Mouse (Mus musculus) lung, adult 2 months (tissue): ENCODE results near the gene Uvrag. TPM values are rescaled to one million over a fixed set of nuclear protein-coding genes. Genes with fewer than 3 reads are reported as not detected.

Source experiments
- DNase-seq: peaks from one replicate; pipeline ENCODE4 v3.0.0; 2022
- H3K4me1 ChIP-seq: fragments of 200-500 bp; 2 replicates; pipeline ENCODE4 v1.6.1; 2011; ENCODE audit warnings: low read length; ENCODE audit not compliant: control insufficient read depth, insufficient read depth
- H3K4me3 ChIP-seq: fragments of 200-500 bp; replicated peaks from 2 replicates; pipeline ENCODE3; 2011; ENCODE audit warnings: low read depth, mild to moderate bottlenecking, control low read depth, low read length; ENCODE audit errors: extremely low read depth
- CTCF ChIP-seq: fragments of 200-500 bp; IDR thresholded peaks from 2 replicates; pipeline ENCODE4 v1.5.1; 2011; ENCODE audit warnings: mild to moderate bottlenecking, low read length, control low read depth; ENCODE audit not compliant: insufficient read depth
- POLR2A ChIP-seq: fragments of 200-500 bp; IDR thresholded peaks from 2 replicates; pipeline ENCODE4 v1.6.1; 2011; ENCODE audit warnings: low read depth, mild to moderate bottlenecking, control low read depth, low read length, borderline replicate concordance; ENCODE audit errors: extremely low read depth
- WGBS: fragments of 180-500 bp; shearing (Covaris S2); methylation state at CpG from one replicate; pipeline ENCODE4 v1.1.7; 2018; 5-methylcytosine and 5-hydroxymethylcytosine counted together
- polyA plus RNA-seq: library from polyadenylated mRNA; depleted of rRNA; stranded (reverse); fragments of >200 nt; gene quantifications from 2 replicates; pipeline ENCODE4 v1.2.3, GENCODE M21; 2012

Uvrag gene
- polyA plus RNA-seq, 1 experiment = 35.4 TPM

DNA sequence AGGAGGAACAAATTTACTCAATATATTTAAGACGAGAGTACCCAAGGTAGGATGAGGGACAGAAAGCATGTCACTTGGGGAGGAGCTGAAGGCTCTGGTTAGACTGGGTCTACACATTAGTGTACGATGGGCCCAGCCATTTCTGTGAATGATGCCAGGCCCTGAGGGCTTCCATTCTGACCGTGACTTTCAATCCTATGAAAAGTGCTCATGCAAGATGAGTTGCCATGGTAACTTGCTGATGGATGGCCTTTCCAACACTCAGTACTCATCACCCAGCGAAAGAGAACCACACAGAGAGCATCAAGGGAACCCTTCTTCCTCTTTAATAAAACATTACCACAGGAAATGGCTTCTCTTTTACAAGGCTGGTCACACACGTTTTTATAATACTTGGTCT, 252.1 kb downstream of the Uvrag start:
- WGBS = 70% methylated on average over 5 of the region's 5 CpGs
- no peak for TF ChIP-seq POLR2A
- no peak for TF ChIP-seq CTCF
- no peak for DNase-seq
- H3K4me3 ChIP-seq = no peak overlapping the region
- no peaks in the 10 kb centered on the region; the same call in 1 of the 2 replicates for H3K4me1 ChIP-seq

- WGBS = 81% methylated on average over 22 of the region's 22 CpGs
- Histone ChIP-seq H3K4me1 (no peaks in the 10 kb centered on the region; the same call in 1 of the 2 replicates), H3K4me3 (no peak overlapping the region)
- DNase-seq = no peak
- TF ChIP-seq CTCF (no peak), POLR2A (no peak)
Measured at GRCm38 (mm10) chr7:98887811-98888261, 253.1 kb downstream of the Uvrag start.

DNA sequence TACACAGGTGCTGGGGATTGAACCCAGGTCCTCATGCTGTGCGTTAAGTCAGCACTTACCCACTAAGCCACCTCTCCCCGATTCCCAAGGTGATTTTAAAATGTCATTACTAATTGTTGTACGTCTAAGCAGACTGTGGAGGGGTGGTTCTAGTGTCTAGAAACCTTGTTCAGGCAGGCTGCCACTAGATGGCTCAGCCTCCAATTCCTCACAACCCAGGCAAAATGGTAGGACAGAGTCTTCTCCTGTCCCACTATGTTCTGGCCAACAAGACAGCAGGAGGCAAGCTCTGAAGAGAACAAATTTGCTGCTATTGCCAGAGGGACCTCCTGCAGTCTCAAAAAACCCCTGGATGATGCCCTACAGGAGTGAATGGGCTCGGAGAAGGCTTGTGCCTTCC, 259.1 kb downstream of the Uvrag start:
- no peak overlapping the region for H3K4me3 ChIP-seq
- 72% methylated on average over 4 of the region's 4 CpGs for WGBS
- H3K4me1 ChIP-seq = no peaks in the 10 kb centered on the region
- TF ChIP-seq POLR2A (no peak), CTCF (peak; percentile 24; the same call in 1 of the 2 replicates)
- DNase-seq = no peak

DNA sequence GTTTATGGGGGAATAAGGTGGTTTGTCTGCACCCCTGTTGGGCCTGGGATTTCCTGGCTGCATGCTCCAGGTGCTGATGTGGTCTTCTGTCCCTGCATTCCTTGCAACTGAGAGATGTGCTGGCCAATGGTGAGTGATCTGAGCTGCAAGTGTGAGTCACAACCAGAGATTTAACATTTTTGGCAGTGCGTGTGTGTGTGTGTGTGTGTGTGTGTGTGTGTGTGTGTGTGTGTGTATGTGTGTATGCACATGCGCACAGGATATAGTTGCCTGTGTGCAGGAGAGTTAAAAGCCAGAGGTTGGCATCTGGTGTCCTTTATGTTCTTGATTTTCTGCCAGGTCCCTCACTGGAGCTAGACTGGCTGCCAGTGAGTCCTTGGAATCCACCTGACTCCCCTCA, 261.8 kb downstream of the Uvrag start:
- Histone ChIP-seq H3K4me1 (no peaks in the 10 kb centered on the region; the same call in 1 of the 2 replicates), H3K4me3 (no peak overlapping the region)
- TF ChIP-seq CTCF (no peak), POLR2A (no peak)
- DNase-seq = no peak
- 86% methylated on average over 2 of the region's 2 CpGs for WGBS

DNA sequence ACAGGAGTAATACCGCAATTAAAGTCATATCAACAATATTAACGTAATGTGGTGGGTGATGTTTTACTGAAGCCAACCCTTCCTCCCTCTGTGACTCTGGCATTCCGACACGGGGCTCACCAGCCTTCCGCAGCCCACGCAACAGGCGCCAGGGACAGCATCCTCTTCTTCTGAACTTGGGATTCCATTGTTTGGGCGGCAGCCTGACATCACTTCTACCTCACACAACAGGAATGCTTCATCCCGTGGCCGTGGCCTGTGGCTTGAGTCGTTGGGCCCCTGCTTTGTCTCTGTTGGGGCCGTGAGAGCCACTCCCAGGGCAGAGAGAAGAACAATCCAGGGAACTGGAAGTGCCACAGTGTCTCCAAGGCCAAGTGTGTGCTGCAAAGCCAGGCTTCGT, 264.8 kb downstream of the Uvrag start:
- no peaks in the 10 kb centered on the region; the same call in 1 of the 2 replicates for H3K4me1 ChIP-seq
- no peak for DNase-seq
- WGBS = 47% methylated on average over 13 of the region's 13 CpGs
- TF ChIP-seq POLR2A = no peak
- TF ChIP-seq CTCF = no peak
- H3K4me3 ChIP-seq = no peak overlapping the region

DNA sequence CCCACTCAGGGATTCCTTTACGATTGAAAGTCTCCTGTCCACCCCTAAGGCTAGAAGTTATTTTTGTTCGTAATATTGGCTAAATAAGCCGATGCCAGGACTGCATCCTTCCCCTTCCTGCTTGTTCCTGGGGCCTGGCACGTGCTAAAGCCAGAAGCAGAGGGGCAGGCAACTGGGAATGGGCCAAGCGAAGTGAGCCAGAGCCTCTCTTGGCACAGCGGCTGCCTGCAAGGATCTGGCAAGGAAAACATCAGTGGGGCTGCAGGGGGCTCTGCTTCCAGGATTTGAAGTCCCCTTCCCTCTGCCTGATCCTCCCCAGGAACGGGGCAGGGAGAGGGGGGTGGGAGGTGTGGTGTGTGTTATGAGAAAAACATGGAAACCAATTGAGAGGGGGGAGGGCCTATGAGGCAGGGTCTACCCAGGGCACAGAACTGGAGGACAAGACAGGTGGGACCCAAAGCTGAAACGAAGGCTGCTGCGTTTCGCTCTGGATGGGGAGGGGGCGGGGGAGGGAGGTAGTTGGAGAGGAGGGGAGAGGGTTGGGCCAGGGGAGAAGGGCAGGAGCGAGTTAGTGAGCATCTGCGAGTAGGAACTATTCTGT, 265.5 kb downstream of the Uvrag start:
- TF ChIP-seq POLR2A = no peak
- TF ChIP-seq CTCF = no peak
- H3K4me3 ChIP-seq = no peak overlapping the region
- WGBS = 46% methylated on average over 13 of the region's 13 CpGs
- H3K4me1 ChIP-seq = no peaks in the 10 kb centered on the region; the same call in 1 of the 2 replicates
- no peak for DNase-seq

DNA sequence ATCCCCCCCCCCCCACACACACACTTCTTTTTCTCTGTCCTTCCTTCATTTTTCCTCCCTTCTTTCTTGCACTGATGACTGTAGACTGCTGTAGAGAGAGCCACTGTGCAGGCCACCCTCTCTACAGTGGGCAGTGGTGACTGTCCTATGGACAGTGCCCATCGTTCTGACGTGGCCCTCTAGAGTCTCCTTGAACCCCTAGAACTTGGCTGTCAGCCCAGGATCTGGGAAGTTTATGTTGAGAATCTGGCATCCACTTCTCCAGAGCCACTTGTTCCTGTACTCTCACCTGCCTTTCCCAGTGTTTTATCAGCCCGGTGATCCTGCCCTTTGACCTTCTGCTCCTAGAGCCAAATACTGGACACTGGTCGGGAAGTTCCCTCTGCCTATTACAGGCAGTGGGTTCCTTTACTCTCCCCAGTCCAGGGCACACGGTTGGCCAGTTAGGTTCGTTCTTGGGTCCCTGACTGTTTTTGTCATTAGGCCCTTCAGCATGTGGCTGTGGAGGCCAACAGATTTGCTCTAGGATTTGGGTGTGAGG, 266.5 kb downstream of the Uvrag start:
- TF ChIP-seq CTCF (no peak), POLR2A (no peak)
- no peak for DNase-seq
- WGBS = 40% methylated on average over 6 of the region's 6 CpGs

GRCm38 (mm10) chr7:98873316-98873715, 267.6 kb downstream of the Uvrag start:
- 89% methylated on average over 12 of the region's 12 CpGs for WGBS
- Histone ChIP-seq H3K4me3 (no peak overlapping the region), H3K4me1 (no peaks in the 10 kb centered on the region; the same call in 1 of the 2 replicates)
- TF ChIP-seq CTCF (no peak), POLR2A (no peak)
- no peak for DNase-seq

More for the DNA sequence above, 266.5 kb downstream of the Uvrag start:
- no peaks in the 10 kb centered on the region; the same call in 1 of the 2 replicates for H3K4me1 ChIP-seq
- H3K4me3 ChIP-seq = no peak overlapping the region

DNA sequence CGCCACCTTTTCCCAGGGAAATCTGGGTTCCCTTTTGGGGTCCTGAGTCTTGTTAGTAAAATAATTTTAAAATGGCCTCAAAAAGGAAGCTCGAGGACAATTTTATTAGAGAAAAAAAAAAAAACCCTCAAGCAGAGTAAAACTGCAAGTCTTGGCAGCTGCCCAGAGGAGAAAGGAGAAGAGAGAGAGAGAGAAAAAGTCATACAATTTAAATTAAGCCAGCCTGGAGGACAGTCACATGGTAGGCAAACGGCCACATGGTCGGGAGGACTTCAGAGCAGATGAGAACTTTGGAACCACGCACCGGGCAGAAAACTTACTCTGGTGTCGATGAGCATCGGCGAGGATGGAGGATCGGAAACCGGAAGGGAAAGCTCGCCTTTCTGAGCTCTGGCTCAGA, 269.1 kb downstream of the Uvrag start:
- DNase-seq = no peak
- no peak for TF ChIP-seq CTCF
- WGBS = 56% methylated on average over 12 of the region's 12 CpGs
- Histone ChIP-seq H3K4me3 (no peak overlapping the region), H3K4me1 (no peaks in the 10 kb centered on the region; the same call in 1 of the 2 replicates)

DNA sequence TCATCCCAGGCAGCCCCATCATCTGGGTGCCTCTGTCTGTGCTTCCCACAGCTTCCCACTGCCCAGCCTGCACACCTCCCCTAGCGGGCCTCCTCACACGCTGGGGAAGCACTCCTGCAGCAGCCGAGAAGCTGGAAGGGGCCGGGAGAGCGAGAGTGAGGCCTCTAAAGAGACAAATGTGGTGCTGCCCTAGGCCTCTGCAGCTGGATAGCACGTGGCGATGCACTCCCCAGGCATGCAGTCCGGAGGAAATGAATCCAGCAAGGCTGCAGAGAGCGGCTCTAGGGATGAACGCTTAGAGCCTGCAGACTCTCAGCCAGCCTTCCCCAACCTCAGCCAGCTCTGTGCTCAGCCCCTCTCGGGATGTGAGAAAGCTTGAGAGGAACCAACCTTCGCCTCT, 270.1 kb downstream of the Uvrag start:
- no peak overlapping the region for H3K4me3 ChIP-seq
- DNase-seq = no peak
- TF ChIP-seq CTCF (no peak), POLR2A (no peak)
- 51% methylated on average over 12 of the region's 12 CpGs for WGBS
- H3K4me1 ChIP-seq = no peaks in the 10 kb centered on the region; the same call in 1 of the 2 replicates
